Mouse (Mus musculus): ENCODE data around the gene Snx4.

GRCm38 (mm10) chr16:33294681-33295080 is 43.4 kb downstream of the Snx4 start:
- TF ChIP-seq POLR2A (IDR thresholded peaks at IDR 0.05; ENCODE audit: borderline replicate concordance, extremely low read depth, insufficient read depth, insufficient read length, poor library complexity, severe bottlenecking) = no peak
- no peak for TF ChIP-seq CTCF (IDR thresholded peaks at IDR 0.05; ENCODE audit: borderline replicate concordance, extremely low read depth, insufficient read depth, insufficient read length)
